Mouse (Mus musculus): ENCODE results near the gene Gapt.
"Not testable (repeated sequence)": the region's sequence is repeated elsewhere in the genome, so short reads cannot be mapped to it uniquely, and the experiment has no call there.

DNA sequence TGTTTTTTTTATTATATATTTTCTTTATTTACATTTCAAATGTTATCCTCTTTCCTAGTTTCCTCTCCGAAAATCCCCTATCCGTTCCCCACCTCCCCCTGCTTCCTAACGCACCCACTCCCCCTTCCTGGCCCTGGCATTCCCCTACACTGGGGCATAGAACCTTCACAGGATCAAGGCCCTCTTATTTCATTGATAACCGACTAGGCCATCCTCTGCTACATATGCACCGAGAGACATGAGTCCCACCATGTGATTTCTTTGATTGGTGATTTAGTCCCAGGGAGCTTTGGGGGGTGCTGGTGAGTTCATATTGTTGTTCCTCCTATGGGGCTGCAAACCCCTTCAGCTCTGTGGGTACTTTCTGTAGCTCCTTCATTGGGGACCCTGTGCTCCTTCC, 47.7 kb upstream of the Gapt start:
- TF ChIP-seq CTCF (IDR thresholded peaks at IDR 0.05; ENCODE audit: borderline replicate concordance, control insufficient read depth, extremely low read depth, insufficient read depth, low read length, poor library complexity); POLR2A (IDR thresholded peaks at IDR 0.05; ENCODE audit: control insufficient read depth, extremely low read depth, insufficient read depth, low read length, poor library complexity): not testable (repeated sequence)

Measured in thymus, adult 2 months (tissue).